Mouse (Mus musculus) layer of hippocampus, adult 9-11 months (tissue): ENCODE measurements at regions not wholly inside any gene's neighbourhood (a gene's known extent, or its start where the extent isn't known, plus 50 kb on each side); places are given as distances from the start of the nearest gene placed in this dataset.

ENCODE experiments used
- DNase-seq: peaks from one replicate; pipeline ENCODE4 v3.0.0; 2022

- no peak for DNase-seq
These were observed 2864.7 kb upstream of the Lrrc6 start for GRCm38 (mm10) chr15:69365440-69365839.

DNA sequence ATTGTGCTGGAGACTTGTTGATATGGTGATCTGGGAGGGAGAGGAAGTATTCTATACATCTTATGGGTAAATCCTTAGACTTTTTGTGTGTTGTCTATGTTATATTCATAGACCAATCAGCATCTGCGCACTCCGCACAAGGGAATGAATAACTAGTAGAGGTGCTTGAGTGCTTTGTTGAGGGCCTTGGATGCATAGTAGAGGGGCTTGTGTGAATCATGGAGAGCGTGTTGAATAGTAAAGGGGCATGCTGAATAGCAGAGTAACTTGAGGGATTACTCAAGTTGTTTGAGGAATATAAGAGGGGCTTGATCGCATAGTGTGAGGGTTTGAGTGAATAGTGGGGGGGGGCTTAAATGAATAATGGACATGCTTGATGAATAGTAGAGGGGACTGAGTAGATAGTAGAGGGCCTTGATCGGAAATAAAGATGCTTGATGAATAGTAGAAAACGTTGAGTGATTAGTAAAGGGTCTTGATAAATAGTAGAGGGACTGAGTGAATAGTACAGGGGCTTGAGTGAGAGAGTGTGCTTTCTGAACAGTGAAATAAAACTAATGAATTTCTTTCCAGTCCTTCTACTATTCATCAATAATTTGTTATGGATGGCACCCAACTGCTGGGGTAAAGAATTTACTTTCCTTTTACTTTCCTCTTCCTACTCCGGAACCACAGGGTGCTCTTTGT lies 2849.5 kb upstream of the Lrrc6 start:
- no peak for DNase-seq

GRCm38 (mm10) chr15:69346065-69346464 lies 2845.4 kb upstream of the Lrrc6 start:
- no peak for DNase-seq

- no peak for DNase-seq
These were observed 2842.0 kb upstream of the Lrrc6 start for GRCm38 (mm10) chr15:69342759-69343158.

DNA sequence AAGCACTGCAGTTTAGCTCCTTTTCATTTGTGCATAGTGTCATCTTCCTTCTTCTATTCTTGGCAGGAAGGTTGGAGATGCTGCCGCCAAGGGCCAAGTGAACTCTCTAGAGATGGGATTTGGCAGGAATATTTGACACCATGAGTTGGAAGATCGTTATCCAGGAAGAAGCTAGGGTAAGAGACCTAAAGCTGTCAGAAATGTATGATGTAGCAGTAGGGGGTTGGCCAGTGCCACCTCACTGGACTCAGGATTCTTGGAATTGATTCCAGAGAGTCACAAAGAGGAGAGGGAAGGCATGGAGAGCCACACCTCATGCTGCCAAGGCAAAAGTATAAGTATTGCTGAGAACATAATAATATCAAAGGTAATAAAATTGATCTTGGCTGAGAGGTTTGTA lies 2835.8 kb upstream of the Lrrc6 start:
- no peak for DNase-seq

GRCm38 (mm10) chr15:69326537-69326936 lies 2825.8 kb upstream of the Lrrc6 start:
- DNase-seq = no peak

- DNase-seq = no peak
These were observed 2802.4 kb upstream of the Lrrc6 start for GRCm38 (mm10) chr15:69303100-69303499.

DNA sequence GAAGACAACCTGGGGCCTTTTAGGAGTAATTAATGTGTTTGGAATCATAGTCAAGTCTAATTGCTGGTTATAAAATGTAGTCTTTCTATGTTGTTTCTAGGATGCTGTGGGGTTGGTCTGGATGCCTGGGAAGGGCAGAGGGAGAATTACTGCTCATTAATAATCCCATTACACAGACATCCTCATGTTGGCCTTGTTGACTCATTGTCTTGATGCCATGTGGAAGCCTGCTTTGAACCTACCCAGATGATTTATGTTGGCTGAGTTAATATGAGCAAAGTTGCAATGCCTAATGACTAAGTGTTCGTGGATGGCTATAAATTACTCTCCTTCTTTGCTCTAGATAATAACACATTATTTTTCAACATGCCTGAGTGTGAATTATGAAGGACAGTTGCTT lies 2790.6 kb upstream of the Lrrc6 start:
- no peak for DNase-seq

DNA sequence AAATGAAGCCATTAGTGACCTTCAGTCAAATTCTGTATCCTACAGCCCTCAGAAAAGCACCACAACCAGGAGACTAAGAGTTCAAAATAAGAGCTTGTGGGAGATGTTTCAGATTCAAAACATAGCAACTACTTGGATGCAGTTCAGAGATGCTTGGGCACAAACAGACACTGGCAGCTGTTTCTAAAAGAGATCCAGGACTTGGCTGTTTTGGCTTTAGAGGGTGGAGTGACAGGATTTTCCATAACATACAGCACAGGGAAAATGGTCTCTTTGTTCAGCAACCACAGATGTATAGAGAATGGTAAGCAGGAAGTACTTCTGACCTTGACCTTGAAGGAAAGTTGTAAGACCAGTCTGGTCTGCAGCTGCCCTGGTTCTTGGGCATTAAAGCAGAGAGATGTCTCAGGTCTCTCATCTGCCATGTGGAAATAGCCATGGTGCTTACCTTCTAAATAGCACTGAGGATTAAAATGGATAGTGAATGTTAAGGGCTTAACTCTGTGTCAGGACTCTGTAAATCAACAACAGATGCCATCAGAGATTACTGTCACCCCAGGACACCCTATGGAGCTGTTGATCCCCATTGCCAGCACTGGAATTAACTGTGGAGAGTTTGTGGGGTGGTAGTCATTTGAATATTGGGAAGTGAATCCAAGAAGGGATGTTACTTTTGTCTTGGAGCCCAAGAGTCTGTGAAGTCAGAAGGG lies 2775.0 kb upstream of the Lrrc6 start:
- DNase-seq = no peak

GRCm38 (mm10) chr15:69274225-69274766 lies 2773.6 kb upstream of the Lrrc6 start:
- peak; percentile 3 for DNase-seq

DNA sequence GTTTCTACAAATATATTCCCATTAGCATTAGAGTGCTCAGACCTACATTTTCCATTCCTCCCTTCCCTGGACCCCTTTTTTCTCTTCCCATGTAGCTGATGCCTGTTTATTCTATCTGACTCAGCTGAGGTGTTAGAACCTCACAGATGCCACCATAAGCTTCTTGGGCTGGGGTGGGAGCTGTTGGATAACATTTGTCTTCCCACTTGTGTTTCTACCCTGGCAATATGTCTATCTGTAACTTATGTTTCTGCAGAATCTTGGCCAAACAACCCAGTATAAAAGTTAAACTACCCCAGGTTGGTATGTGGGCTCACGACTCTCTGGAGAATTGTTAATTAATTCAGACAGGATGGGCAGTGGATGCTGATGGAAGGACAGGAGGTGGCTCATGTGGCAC lies 2772.8 kb upstream of the Lrrc6 start:
- DNase-seq = peak; percentile 4

DNA sequence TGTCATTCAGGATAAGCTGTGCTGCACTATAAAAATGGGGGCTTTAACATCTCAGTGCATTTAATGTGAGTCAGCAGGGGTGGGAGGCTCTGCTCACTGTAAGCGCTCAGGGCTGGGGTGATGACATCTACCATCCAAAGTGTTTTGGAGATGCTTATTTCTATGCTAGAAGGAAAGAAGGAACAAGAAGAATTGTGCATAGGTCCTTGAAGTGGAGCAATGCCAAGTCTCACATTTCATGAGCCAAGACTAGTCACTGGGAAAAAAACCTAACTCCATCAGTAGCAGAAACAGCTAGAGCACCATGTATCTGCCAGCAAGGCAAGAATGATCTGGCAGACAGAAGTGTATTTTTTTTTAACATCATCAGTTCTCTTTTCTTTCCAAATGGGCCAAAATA lies 2761.2 kb upstream of the Lrrc6 start:
- peak; percentile 10 for DNase-seq

- DNase-seq = no peak
These were observed 2756.6 kb upstream of the Lrrc6 start for GRCm38 (mm10) chr15:69257161-69257778.

DNA sequence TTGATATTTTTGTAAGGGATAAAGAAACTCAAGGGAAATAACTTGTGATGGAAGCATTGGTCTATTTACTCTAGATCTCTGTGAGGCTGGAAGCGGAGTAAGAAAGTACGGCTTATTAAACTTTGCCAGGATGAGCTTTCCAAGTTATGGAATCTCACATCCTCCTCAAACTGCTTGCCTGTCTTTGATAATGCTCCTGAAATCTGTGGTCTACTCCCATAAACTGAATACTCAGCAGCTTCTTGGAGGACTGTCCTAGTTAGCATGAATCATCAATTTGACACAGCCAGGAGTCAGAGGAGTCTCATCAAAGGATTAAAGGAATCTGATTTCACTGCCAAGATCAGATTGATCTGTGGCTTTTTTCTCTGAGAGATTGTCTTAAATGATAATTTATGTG lies 2753.0 kb upstream of the Lrrc6 start:
- DNase-seq = no peak

GRCm38 (mm10) chr15:69252095-69252494 lies 2751.4 kb upstream of the Lrrc6 start:
- DNase-seq = no peak

- peak; percentile 13 for DNase-seq
These were observed 2745.7 kb upstream of the Lrrc6 start for GRCm38 (mm10) chr15:69246190-69246966.

GRCm38 (mm10) chr15:69235271-69235670 lies 2734.6 kb upstream of the Lrrc6 start:
- peak; percentile 22 for DNase-seq

DNA sequence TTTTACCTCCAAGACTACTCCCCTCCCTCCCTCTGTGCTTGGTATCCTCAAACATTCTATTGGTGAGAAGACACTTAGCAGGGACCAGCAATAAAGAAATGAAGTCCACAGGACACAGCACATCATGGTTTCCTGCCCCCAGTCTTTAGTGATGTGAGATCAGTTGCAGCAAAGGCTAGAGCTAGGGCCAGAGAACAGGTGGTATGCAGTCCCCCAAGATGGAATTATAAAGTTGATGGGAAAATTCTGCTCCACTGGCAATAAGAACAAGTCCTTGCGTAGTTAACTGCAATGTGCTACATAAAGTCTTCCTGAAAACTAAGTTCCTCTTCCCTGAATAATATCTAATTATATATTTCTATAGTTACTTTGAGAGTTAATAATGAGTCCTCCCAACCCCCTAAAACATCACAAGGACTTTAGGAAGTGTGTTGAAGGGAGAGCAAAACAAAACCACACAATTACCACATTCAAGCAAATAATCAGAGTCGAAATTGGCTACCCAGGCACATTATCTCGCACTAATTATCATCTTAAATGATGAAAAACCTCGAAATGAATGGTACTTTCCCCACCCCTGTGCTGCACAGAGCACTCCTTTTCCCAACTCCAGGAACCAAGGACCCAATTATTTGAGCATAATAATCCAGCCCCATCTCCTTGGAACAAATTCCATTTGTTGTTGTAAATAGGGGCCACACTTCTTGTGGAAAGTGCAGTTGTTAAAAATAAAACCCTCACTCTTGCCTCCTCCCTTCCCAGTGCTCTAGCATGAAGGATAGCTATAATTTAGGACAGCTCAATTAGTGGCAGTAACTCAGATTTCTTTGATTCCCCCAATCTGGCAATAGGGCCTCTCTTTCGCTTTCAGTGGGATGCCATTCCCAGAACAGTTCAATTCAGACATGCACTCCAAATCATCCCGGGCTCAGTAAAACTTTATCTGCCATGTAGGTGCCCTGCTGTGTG lies 2724.2 kb upstream of the Lrrc6 start:
- peak; percentile 9 for DNase-seq

- DNase-seq = no peak
These were observed 2722.7 kb upstream of the Lrrc6 start for GRCm38 (mm10) chr15:69223411-69223810.

GRCm38 (mm10) chr15:69222391-69222790 lies 2721.7 kb upstream of the Lrrc6 start:
- no peak for DNase-seq
